Mouse (Mus musculus) C2C12 (cell line): ENCODE results near the gene Tuba4a. TPM values are rescaled to one million over a fixed set of nuclear protein-coding genes. Genes with fewer than 3 reads are reported as not detected.

ENCODE experiments used
- H3K27me3 ChIP-seq: one replicate; pipeline ENCODE4 v1.6.1; 2011; ENCODE audit not compliant: control insufficient read depth, insufficient read depth, insufficient read length
- H3K36me3 ChIP-seq: one replicate; pipeline ENCODE4 v1.6.1; 2011; ENCODE audit not compliant: control insufficient read depth, insufficient read depth
- H3K4me3 ChIP-seq: one replicate; pipeline ENCODE4 v1.5.1; 2011; ENCODE audit warnings: mild to moderate bottlenecking, control low read depth; ENCODE audit not compliant: poor library complexity, insufficient read depth, severe bottlenecking
- H3K79me2 ChIP-seq: one replicate; pipeline ENCODE4 v1.6.1; 2011; ENCODE audit not compliant: control insufficient read depth, insufficient read depth
- H3K79me3 ChIP-seq: one replicate; pipeline ENCODE4 v1.6.1; 2011; ENCODE audit warnings: low read depth, control low read depth
- H3ac ChIP-seq: one replicate; pipeline ENCODE3; 2011; ENCODE audit warnings: low read depth; ENCODE audit not compliant: control insufficient read depth, insufficient read length
- CEBPB ChIP-seq: IDR thresholded peaks from one replicate; pipeline ENCODE4 v1.6.1; 2011; ENCODE audit warnings: low read depth, mild to moderate bottlenecking, control low read depth, moderate library complexity
- CTCF ChIP-seq: IDR thresholded peaks from one replicate; pipeline ENCODE4 v1.5.1; 2011; ENCODE audit not compliant: control insufficient read depth, insufficient read depth, insufficient read length
- FOSL1 ChIP-seq: IDR thresholded peaks from one replicate; pipeline ENCODE4 v1.8.0; 2011; ENCODE audit warnings: mild to moderate bottlenecking, low read length; ENCODE audit not compliant: poor library complexity, insufficient read depth, severe bottlenecking
- MAX ChIP-seq: IDR thresholded peaks from one replicate; pipeline ENCODE4 v1.6.1; 2011; ENCODE audit warnings: mild to moderate bottlenecking, control low read depth
- MYOD1 ChIP-seq: IDR thresholded peaks from one replicate; pipeline ENCODE4 v1.6.1; 2011; ENCODE audit warnings: low read depth; ENCODE audit not compliant: control insufficient read depth, insufficient read length
- MYOG ChIP-seq: IDR thresholded peaks from one replicate; pipeline ENCODE4 v1.6.1; 2011; ENCODE audit not compliant: control insufficient read depth, insufficient read length; ENCODE audit errors: extremely low read depth
- USF1 ChIP-seq: IDR thresholded peaks from one replicate; pipeline ENCODE4 v1.6.1; 2011; ENCODE audit warnings: low read depth, mild to moderate bottlenecking, control low read depth, moderate library complexity
- polyA plus RNA-seq: library from polyadenylated mRNA; unstranded; fragments of >200 nt; fragmentation: generic; extraction: Trizol; gene quantifications from one replicate; pipeline ENCODE4 v1.2.1, GENCODE M21; 2012; ENCODE audit warnings: missing spikeins

Tuba4a gene
- polyA plus RNA-seq, 1 experiment = 167 TPM

DNA sequence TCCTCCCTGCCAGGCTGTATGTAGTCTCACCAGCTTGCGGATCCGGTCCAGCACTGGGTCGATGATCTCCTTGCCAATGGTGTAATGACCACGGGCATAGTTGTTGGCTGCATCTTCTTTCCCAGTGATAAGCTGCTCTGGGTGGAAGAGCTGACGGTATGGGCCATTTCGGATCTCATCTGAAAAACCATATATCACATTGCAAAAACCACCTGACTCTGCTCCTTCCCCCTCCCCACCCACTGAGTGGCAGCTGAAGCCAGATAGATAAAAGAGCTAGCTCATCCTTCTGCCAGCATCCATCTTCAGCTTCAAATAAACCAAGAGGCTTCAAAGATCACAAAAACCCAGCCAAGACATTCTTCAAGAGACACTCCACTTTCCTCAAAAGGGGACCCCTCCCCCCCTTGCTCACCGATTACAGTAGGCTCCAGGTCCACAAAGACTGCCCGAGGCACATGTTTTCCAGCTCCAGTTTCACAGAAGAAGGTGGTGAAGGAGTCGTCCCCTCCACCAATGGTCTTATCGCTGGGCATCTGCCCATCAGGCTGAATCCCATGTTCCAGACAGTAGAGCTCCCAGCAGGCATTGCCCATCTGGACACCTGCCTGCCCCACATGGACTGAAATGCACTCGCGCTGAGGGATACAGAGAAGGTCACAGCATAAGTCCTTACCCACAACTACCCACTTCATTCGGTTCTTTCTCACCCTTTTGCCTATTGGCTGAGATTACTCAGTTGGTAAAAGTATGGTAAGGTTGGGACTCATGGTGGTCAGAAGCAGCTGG, 2.7 kb downstream of the Tuba4a start:
- Histone ChIP-seq H3ac (no peak overlapping the region), H3K36me3 (peaks cover 52% of the 10 kb centered on the region), H3K27me3 (no peaks in the 10 kb centered on the region), H3K4me3 (no peak overlapping the region), H3K79me2 (peaks cover 72% of the 10 kb centered on the region), H3K79me3 (peaks cover 43% of the 10 kb centered on the region)
- TF ChIP-seq CTCF (no peak), MAX (no peak), USF1 (no peak), CEBPB (no peak), MYOG (no peak), MYOD1 (no peak), FOSL1 (no peak)

DNA sequence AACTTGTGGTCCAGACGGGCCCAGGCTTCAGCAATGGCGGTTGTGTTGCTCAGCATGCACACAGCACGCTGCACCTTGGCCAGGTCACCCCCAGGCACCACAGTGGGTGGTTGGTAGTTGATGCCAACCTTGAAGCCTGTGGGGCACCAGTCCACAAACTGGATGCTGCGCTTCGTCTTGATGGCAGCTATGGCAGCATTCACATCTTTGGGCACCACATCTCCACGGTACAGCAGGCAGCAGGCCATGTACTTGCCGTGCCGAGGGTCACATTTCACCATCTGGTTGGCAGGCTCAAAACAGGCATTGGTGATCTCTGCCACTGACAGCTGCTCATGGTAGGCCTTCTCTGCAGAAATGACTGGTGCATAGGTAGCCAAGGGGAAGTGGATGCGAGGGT, 3.9 kb downstream of the Tuba4a start:
- no peaks in the 10 kb centered on the region for H3K27me3 ChIP-seq
- H3K79me3 ChIP-seq = peaks cover 54% of the 10 kb centered on the region
- no peak overlapping the region for H3ac ChIP-seq
- peaks cover 56% of the 10 kb centered on the region for H3K36me3 ChIP-seq
- H3K79me2 ChIP-seq = peaks cover 84% of the 10 kb centered on the region
- H3K4me3 ChIP-seq = no peak overlapping the region
- TF ChIP-seq USF1 = no peak
- TF ChIP-seq MAX = no peak
- no peak for TF ChIP-seq CTCF
- TF ChIP-seq MYOD1 = no peak
- no peak for TF ChIP-seq FOSL1
- TF ChIP-seq CEBPB = no peak
- no peak for TF ChIP-seq MYOG

DNA sequence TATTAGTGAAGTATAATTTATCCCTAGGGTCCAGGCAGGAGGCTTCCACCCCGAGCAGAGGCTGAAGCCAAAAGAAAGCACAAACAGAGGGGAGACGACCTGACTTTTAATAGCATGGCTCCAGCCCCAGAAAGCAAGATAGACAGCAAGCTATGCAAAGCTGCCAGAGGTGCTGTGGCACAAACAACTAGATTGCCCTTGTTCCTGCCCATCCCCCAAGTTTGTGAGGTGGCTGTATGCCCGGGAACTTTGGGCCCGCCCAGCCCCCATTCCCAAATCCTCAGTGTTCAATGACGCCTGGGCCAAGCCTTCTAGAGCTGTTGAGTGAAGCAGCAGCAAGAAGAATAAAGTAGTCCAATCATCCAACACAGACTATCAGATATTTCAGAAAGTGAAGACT, 4.8 kb downstream of the Tuba4a start:
- peaks cover 56% of the 10 kb centered on the region for H3K36me3 ChIP-seq
- no peak overlapping the region for H3K4me3 ChIP-seq
- peaks cover 86% of the 10 kb centered on the region for H3K79me2 ChIP-seq
- no peaks in the 10 kb centered on the region for H3K27me3 ChIP-seq
- peaks cover 54% of the 10 kb centered on the region for H3K79me3 ChIP-seq
- no peak overlapping the region for H3ac ChIP-seq
- TF ChIP-seq MYOG (no peak), USF1 (no peak), CEBPB (no peak), CTCF (no peak)

DNA sequence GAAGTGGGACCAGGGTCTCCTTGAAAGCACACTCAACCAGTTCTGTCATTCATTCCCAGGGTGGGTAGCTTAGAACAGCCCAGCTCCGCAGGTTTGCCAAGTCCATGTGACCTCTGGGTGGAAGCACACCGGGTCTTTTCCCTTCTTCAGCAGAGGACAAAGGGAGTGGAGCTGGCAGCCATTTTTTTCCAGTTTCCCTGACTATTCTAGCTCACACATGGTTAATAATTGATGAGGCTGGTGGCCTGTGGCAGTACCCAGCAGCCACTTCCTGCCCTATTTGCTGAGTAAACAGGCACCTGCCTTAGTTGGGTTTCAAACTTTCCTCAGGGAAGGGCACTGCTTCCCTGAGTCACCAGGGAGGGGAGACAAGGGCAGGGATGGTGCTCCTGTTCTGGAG, 5.2 kb downstream of the Tuba4a start:
- Histone ChIP-seq H3K27me3 (no peaks in the 10 kb centered on the region), H3ac (no peak overlapping the region), H3K36me3 (peaks cover 56% of the 10 kb centered on the region), H3K79me2 (peaks cover 86% of the 10 kb centered on the region), H3K4me3 (no peak overlapping the region), H3K79me3 (peaks cover 54% of the 10 kb centered on the region)
- TF ChIP-seq MYOD1 = no peak
- no peak for TF ChIP-seq CEBPB
- no peak for TF ChIP-seq MAX
- no peak for TF ChIP-seq MYOG
- TF ChIP-seq FOSL1 = no peak
- TF ChIP-seq USF1 = no peak
- no peak for TF ChIP-seq CTCF

DNA sequence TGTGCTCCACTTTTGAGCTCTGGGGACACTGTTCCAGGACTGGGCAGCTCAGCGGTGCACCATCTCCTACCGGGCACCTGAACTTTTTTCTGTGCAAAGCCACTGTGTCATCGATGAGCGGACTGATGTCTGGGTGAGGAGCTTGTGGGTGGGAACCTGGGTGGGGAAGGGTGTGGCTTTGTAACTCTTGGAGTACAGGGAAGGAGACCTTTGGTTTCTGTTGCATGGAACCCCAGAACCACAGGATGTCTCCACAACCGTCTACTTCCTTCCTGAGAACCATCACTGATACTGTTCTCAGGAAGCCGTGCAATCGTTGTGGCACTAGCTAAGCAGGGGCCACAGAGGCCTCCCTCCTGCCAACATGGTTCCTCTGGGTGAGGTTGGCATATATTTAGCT, 6.6 kb downstream of the Tuba4a start:
- Histone ChIP-seq H3K79me2 (peaks cover 75% of the 10 kb centered on the region), H3K27me3 (no peaks in the 10 kb centered on the region), H3ac (no peak overlapping the region), H3K36me3 (peaks cover 56% of the 10 kb centered on the region), H3K79me3 (peaks cover 46% of the 10 kb centered on the region), H3K4me3 (no peak overlapping the region)
- no peak for TF ChIP-seq FOSL1
- TF ChIP-seq MYOD1 = no peak
- no peak for TF ChIP-seq CEBPB
- TF ChIP-seq USF1 = no peak
- TF ChIP-seq CTCF = no peak
- no peak for TF ChIP-seq MAX
- TF ChIP-seq MYOG = no peak
